Mouse (Mus musculus): Measurements from ENCODE around the gene Cntn4. TPM values are rescaled to one million over a fixed set of nuclear protein-coding genes. Genes with fewer than 3 reads are reported as not detected.
"Not testable (repeated sequence)": the region's sequence is repeated elsewhere in the genome, so short reads cannot be mapped to it uniquely, and the experiment has no call there.

Gene Cntn4
- total RNA-seq, 1 experiment from 2014 or later = 0.29 TPM

DNA sequence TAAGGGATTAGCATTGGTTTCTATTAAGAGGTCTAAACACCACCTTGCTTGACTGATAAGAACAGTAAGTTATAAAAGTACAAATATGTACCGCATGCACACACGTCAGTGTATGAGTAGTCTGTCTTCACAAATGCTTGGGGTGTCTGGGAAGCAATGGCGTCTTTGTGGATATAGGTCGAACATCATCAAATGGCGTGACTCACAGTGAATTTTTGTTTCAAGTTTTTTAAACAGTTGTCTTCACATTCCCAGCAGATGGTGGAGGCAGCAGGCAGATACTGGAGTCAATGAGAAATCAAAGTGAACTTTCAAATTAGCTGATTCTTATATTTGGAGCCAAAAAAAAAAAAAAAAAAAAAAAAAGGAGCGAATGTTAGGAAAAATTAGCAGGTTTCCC lies 604.2 kb downstream of the Cntn4 start:
- ATAC-seq (replicated peaks; ENCODE audit: insufficient number of reproducible peaks, low FRiP score, low TSS enrichment, poor library complexity, severe bottlenecking) = no peak

DNA sequence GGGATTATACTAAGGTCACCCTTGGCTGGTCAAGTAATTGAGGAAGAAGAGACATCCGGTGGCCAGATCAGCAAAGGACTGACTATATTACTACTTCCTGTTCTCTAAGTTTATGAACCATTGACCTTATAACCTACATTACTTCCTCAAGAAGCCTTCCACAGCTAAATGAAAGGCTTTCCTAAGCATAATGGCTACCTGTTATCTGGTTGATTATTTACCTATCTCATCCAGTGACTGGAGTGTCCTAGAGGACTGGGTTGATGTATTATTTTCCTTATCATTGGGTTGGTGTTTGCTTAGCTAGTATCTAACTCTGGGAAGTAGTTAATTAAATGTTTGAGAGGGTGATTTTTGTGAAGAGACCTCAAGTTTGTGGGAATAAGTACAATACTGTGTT lies 606.4 kb downstream of the Cntn4 start:
- ATAC-seq (replicated peaks; ENCODE audit: insufficient number of reproducible peaks, low FRiP score, low TSS enrichment, poor library complexity, severe bottlenecking) = no peak

DNA sequence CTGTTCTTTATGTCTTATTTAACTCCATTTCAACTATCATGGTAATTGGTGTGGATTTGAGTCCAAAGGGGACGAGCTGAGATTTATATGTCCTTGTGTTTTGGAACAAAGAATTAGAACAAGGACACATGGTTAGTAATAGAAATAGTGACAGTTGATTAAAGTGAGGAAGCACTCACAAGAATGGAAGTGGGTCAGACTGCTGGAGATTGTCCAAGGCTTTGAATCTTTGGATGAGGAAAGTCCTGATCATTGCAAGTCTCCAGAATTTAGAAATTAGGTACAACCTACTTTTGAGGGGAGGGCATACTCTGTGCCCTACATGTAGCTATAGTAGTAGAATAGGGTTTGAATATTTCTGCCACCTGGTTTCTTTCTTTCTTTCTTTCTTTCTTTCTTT lies 622.0 kb downstream of the Cntn4 start:
- ATAC-seq (replicated peaks; ENCODE audit: insufficient number of reproducible peaks, low FRiP score, low TSS enrichment, poor library complexity, severe bottlenecking) = no peak

DNA sequence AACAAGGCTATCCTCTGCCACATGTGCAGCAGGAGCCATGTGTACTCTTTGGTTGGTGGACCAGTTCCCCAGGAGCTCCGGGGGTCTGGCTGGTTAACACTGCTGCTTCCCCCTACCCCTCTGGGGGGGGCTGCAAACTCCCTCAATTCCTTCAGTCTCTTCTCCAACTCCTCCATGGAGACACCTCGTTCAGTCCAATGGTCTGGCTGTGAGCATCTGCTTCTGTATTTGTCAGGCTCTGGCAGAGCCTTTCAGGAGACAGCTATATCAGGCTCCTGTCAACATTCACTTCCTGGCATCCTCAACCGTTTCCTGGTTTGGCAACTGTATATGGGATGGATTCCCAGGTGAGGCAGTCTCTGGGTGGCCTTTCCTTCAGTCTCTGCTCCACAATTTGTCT lies 622.7 kb downstream of the Cntn4 start:
- no peak for ATAC-seq (replicated peaks; ENCODE audit: insufficient number of reproducible peaks, low FRiP score, low TSS enrichment, poor library complexity, severe bottlenecking)

DNA sequence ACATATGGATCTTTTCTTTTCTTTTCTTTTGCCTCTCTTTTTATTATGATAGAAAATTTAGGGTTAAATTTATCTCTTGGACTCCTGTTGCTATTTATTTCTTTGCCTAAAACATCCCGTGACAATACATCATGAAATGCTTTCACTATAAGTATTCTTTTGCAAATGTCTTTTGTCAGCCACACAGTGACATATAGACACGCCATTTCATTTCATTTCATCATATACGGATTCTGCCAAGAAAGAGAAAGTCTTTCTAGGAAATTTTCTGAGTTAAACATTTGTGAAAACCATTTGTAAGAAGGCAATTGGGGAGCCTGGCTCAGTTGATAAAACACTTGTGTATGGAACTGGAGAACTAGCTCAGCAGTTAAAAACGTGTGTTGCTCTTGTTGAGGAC lies 625.0 kb downstream of the Cntn4 start:
- ATAC-seq (replicated peaks; ENCODE audit: insufficient number of reproducible peaks, low FRiP score, low TSS enrichment, poor library complexity, severe bottlenecking) = no peak

DNA sequence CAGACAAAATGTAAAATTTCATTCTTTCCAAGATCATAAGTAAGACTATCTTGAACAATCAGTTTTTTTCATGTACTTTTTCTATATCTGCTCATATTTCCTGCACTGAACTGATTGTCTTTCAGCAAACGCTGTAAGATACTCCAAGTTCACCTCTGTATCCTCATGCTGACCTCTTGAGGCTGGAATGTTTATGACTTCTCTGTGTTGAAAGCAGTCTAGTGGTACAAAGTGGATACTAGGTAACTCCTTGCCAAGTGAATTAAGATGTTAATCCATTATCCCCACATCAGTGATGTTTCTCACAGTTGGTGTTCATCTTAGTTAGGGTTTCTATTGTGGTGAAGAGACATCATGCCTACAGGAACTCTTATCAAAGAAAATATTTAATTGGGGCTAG lies 651.5 kb downstream of the Cntn4 start:
- no peak for ATAC-seq (replicated peaks; ENCODE audit: insufficient number of reproducible peaks, low FRiP score, low TSS enrichment, poor library complexity, severe bottlenecking)

DNA sequence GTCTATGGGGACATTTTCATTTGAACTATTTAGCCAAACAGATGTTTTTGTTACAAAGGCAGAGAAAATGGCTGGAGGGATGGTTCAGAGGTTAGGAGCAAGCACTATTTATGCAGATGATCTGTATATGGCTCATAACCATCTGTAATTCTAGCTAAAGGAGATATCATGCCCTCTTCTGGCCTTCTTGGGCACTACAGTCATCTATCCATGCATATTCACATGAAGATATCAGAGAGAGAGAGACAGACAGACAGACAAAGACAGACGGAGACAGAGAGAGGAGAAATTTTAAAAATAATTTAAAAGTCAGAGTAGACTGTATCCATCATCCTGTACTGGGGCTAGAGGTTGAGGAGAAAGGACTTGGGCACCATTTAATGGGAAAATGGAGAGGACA lies 652.2 kb downstream of the Cntn4 start:
- ATAC-seq (replicated peaks; ENCODE audit: insufficient number of reproducible peaks, low FRiP score, low TSS enrichment, poor library complexity, severe bottlenecking) = no peak

DNA sequence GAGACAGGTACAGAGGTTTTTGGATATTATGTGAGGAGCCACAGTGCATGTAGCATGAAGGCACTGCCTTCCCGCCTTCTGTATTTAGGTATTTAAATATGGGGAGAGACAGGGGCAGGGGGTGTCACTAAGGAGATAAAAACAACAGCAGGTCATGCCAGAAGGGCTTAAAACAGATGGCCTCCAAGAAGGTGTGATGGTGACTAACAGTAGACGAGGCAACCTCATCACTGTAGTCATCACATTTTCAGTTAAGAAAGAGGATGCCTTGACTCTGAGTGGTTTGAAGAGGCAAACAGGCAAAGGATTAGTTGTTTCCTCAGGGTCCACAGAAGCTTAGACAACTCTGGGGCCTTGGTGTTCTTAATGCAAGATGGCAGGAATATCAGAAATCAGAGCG lies 655.0 kb downstream of the Cntn4 start:
- ATAC-seq (replicated peaks; ENCODE audit: insufficient number of reproducible peaks, low FRiP score, low TSS enrichment, poor library complexity, severe bottlenecking) = no peak

DNA sequence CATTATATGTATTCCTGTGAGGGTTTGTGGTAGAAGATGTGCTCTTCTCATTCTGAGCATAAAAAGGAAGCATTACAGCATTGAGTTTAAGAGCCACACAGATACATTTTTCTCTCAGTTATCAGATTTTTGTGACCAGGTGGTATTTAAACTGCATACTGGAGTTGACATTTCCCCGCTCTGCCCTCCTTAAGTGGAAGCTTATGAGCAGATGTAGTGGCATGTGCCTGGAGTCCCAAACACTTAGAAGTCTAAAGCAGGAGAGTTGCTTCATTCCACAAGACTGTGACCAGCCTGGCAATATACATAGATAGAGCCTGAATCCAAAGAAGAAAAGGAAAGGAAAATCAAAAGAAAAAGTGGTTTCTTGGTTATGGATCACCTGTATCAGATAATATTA lies 655.5 kb downstream of the Cntn4 start:
- no peak for ATAC-seq (replicated peaks; ENCODE audit: insufficient number of reproducible peaks, low FRiP score, low TSS enrichment, poor library complexity, severe bottlenecking)

GRCm38 (mm10) chr6:106335066-106335465 lies 657.6 kb downstream of the Cntn4 start:
- ATAC-seq (replicated peaks; ENCODE audit: insufficient number of reproducible peaks, low FRiP score, low TSS enrichment, poor library complexity, severe bottlenecking) = no peak

- ATAC-seq (replicated peaks; ENCODE audit: insufficient number of reproducible peaks, low FRiP score, low TSS enrichment, poor library complexity, severe bottlenecking) = no peak
Observed at GRCm38 (mm10) chr6:106336805-106337204, 659.3 kb downstream of the Cntn4 start.

DNA sequence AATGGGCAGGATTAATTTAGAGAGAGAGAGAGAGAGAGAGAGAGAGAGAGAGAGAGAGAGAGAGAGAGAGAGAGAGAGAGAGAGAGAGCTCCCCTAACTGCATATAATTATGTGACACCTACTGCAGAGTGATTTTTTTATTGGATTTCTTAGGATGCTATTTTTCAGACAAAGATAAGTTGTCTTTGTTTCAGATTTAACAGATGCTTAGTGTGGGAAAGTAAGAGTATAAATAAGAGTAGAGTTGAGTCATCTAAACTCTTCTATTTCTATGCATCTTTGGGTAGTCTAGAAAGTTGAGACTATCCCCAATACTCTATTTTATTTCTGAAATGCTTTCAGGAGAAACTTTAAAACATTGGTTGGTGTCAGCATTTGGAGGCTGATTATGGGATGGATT lies 660.4 kb downstream of the Cntn4 start:
- ATAC-seq (replicated peaks; ENCODE audit: insufficient number of reproducible peaks, low FRiP score, low TSS enrichment, poor library complexity, severe bottlenecking) = no peak

GRCm38 (mm10) chr6:106341114-106341513 lies 663.7 kb downstream of the Cntn4 start:
- no peak for ATAC-seq (replicated peaks; ENCODE audit: insufficient number of reproducible peaks, low FRiP score, low TSS enrichment, poor library complexity, severe bottlenecking)

GRCm38 (mm10) chr6:106350072-106350471 lies 672.6 kb downstream of the Cntn4 start:
- no peak for ATAC-seq (replicated peaks; ENCODE audit: insufficient number of reproducible peaks, low FRiP score, low TSS enrichment, poor library complexity, severe bottlenecking)

DNA sequence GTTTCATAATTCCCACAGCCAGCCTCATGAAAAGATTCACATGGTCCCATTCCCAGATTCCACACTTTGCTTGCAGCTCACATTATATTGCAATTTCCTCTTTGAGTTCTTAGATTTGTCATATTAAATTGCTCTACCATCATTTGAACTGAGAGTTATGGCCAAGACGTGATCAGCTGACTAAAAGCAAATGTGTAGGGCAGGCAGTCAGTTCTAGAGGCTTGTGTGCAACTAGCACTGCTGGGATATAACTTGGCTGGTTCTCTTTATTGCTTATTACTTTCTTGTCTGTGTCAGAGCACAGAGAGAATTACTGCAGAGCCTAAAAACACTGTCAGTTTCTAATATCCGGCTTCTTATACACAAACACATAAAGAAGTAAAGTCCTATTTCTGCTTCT lies 673.9 kb downstream of the Cntn4 start:
- ATAC-seq (replicated peaks; ENCODE audit: insufficient number of reproducible peaks, low FRiP score, low TSS enrichment, poor library complexity, severe bottlenecking) = no peak

- ATAC-seq (replicated peaks; ENCODE audit: insufficient number of reproducible peaks, low FRiP score, low TSS enrichment, poor library complexity, severe bottlenecking) = not testable (repeated sequence)
Observed at GRCm38 (mm10) chr6:106358801-106359200, 681.3 kb downstream of the Cntn4 start.

- no peak for ATAC-seq (replicated peaks; ENCODE audit: insufficient number of reproducible peaks, low FRiP score, low TSS enrichment, poor library complexity, severe bottlenecking)
Observed at GRCm38 (mm10) chr6:106381288-106382025, 704.0 kb downstream of the Cntn4 start.

DNA sequence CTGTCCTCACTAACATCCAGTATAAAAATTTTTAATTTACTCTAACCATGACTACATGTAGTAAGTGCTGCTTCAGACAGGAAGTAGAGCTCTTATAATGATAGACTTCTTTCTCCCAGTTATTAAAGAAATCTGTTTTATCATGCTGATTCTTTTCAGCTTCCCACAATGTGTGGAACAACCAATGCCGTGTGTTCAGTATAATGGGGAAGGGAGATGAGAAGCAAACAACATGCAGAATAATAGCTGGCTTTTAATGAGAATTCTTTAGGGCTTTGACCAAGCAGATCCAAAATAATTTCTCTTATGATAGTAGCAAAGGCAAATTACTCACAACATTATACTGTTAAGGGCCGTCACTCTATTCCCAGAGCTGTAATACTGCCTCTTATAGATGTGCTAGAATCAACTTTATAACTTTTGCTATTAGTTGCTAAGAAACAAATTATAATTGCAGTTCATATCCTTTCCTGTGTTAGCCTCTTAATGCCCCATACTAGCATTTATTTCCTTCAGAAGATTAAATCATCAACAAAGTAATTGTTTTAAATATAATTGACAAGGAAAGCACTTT lies 710.5 kb downstream of the Cntn4 start:
- ATAC-seq (replicated peaks; ENCODE audit: insufficient number of reproducible peaks, low FRiP score, low TSS enrichment, poor library complexity, severe bottlenecking) = no peak

- no peak for ATAC-seq (replicated peaks; ENCODE audit: insufficient number of reproducible peaks, low FRiP score, low TSS enrichment, poor library complexity, severe bottlenecking)
Observed at GRCm38 (mm10) chr6:106408014-106408413, 730.6 kb downstream of the Cntn4 start.

GRCm38 (mm10) chr6:106408634-106409033 lies 731.2 kb downstream of the Cntn4 start:
- ATAC-seq (replicated peaks; ENCODE audit: insufficient number of reproducible peaks, low FRiP score, low TSS enrichment, poor library complexity, severe bottlenecking) = no peak

DNA sequence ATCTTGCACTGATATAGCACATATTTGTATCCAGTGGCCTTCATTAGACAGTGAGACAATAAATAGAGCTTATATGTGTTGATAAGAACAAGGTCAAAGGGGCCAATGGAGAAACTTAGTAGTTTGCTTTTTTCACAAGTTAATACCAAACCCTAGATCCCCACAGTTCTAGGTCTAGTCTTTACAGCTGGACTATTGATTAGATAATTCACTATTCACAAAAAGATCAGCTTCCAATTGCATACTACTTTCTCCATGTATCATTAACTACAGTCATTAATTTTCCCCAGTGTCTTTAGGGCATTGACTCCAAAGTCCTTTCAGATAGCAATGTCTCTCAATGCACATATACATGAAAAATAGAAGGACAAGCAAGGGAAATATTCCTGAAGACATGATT lies 745.5 kb downstream of the Cntn4 start:
- ATAC-seq (replicated peaks; ENCODE audit: insufficient number of reproducible peaks, low FRiP score, low TSS enrichment, poor library complexity, severe bottlenecking) = no peak
